Mouse (Mus musculus) forebrain, embryonic 13.5 days (tissue): ENCODE data around the gene Gpr155. TPM values are rescaled to one million over a fixed set of nuclear protein-coding genes. Genes with fewer than 3 reads are reported as not detected.
A peak's percentile ranks its signal among the peaks of the same experiment; 100 is the strongest.

Source experiments
- ATAC-seq: fragments of 200-750 bp; cut with Nextera tagmentation; 2 replicates; pipeline ENCODE4 v1.8.0; 2017
- H3K27ac ChIP-seq: fragments of 300-500 bp; sonication (generic); 2 replicates; pipeline ENCODE4 v1.5.1; 2015; ENCODE audit warnings: inconsistent platforms, mild to moderate bottlenecking, moderate library complexity
- H3K27me3 ChIP-seq: fragments of 300-500 bp; sonication (generic); 2 replicates; pipeline ENCODE4 v1.6.1; 2015; ENCODE audit warnings: mild to moderate bottlenecking, inconsistent platforms
- H3K36me3 ChIP-seq: fragments of 300-500 bp; sonication (generic); 2 replicates; pipeline ENCODE4 v1.6.1; 2015; ENCODE audit warnings: mild to moderate bottlenecking, inconsistent platforms; ENCODE audit not compliant: poor library complexity, severe bottlenecking
- H3K4me1 ChIP-seq: fragments of 300-500 bp; sonication (generic); 2 replicates; pipeline ENCODE4 v1.6.1; 2015; ENCODE audit warnings: inconsistent platforms
- H3K4me2 ChIP-seq: fragments of 300-500 bp; sonication (generic); 2 replicates; pipeline ENCODE4 v1.6.1; 2015; ENCODE audit warnings: inconsistent platforms, mild to moderate bottlenecking, moderate library complexity
- H3K4me3 ChIP-seq: fragments of 300-500 bp; sonication (generic); 2 replicates; pipeline ENCODE4 v1.5.1; 2015; ENCODE audit warnings: mild to moderate bottlenecking, inconsistent platforms
- H3K9ac ChIP-seq: fragments of 300-500 bp; sonication (generic); 2 replicates; pipeline ENCODE4 v1.6.1; 2015; ENCODE audit warnings: mild to moderate bottlenecking, inconsistent platforms
- H3K9me3 ChIP-seq: fragments of 300-500 bp; sonication (generic); replicated peaks from 2 replicates; pipeline ENCODE4 v1.6.1; 2016; ENCODE audit warnings: inconsistent platforms
- WGBS: fragments of 180-500 bp; shearing (Covaris S2); methylation state at CpG from one replicate; pipeline ENCODE4 v1.1.7; 2015; 5-methylcytosine and 5-hydroxymethylcytosine counted together
- polyA plus RNA-seq: library from polyadenylated mRNA; unstranded; fragments of >200 nt; fragmentation: Nextera tagmentation; extraction: Ambion mirVana; gene quantifications from 2 replicates; pipeline ENCODE4 v1.2.1, GENCODE M21; 2015

Gene Gpr155
- polyA plus RNA-seq, 1 experiment from 2014 or later = 7.2 TPM

DNA sequence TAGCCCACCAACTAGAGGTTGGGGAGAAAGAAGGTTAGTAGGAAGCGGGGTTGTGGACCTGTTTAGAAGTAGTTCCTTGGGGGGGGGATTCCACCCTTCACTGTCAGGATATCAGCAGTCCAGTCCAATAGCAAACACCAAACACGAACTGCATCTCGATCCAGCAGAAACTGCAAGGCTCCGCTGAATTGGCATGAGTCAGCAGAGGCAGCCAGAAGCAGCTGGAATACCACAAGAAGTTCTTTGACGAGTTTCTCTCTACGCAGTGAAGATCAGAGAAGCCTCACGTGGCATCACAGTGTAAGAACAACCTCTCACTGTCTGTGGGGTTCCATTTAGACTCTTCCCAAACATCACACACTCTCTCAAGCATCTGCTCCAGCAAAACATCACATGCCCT lies 18.6 kb upstream of the Gpr155 start:
- H3K36me3 ChIP-seq = no peaks in the 10 kb centered on the region
- no peak for ATAC-seq
- H3K9ac ChIP-seq = no peak overlapping the region
- no peak overlapping the region for H3K27ac ChIP-seq
- H3K4me3 ChIP-seq = no peak overlapping the region
- no peaks in the 10 kb centered on the region for H3K9me3 ChIP-seq
- no peaks in the 10 kb centered on the region for H3K27me3 ChIP-seq
- H3K4me2 ChIP-seq = no peak overlapping the region
- no peaks in the 10 kb centered on the region for H3K4me1 ChIP-seq
- 88% methylated on average over 7 of the region's 7 CpGs for WGBS

DNA sequence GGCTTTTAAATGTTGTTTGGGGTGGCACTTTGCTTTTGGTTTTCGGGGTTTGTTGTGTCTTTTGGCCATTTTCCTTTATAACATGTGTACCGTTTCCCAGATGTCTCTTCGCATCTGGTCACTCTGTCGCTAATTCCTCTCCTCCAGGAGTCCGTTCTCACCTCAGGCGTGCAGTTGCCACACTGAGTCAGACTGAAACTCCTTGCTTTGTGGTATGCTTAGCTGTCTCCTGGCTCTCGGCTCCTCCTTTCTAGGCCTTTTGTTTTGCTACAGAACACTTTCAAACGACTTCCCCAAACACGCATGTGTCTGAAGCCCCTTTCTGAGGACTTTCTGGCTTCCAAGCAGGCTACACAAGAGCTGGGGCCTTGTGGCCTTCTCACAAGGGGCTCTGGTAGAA lies 18.1 kb upstream of the Gpr155 start:
- no peaks in the 10 kb centered on the region for H3K9me3 ChIP-seq
- no peak overlapping the region for H3K9ac ChIP-seq
- H3K4me2 ChIP-seq = no peak overlapping the region
- no peaks in the 10 kb centered on the region for H3K36me3 ChIP-seq
- no peak overlapping the region for H3K27ac ChIP-seq
- 81% methylated on average over 9 of the region's 9 CpGs for WGBS
- H3K27me3 ChIP-seq = no peaks in the 10 kb centered on the region
- H3K4me1 ChIP-seq = no peaks in the 10 kb centered on the region
- ATAC-seq = no peak
- H3K4me3 ChIP-seq = no peak overlapping the region

DNA sequence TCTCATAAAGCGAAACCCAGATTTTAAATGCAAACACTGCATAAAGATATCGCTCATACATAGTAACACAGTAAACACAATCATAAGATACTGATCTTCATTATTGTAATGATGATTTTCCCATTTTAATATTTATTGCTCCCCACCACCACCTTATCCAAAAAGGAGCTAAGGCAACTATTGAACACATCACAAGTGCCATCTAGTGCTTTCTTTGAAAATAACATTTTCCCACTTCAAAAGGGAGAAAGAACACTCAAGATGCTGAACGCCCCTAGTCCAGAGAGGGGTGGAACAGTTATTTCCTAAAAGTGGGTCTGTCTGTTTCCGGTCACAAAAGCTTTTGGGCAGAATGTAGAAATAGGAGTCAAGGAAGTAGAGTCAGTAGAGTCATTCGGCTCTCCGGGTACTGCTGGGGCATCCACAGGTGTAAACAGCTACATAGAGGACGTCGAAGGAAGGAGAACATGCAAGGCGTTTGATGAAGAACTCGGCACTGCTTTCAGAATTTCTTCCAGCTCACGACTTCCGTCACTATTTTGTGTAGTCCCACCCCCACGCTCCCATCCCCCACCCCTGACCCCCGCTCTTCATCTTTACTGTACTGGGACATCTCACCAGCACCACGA lies 17.1 kb upstream of the Gpr155 start:
- Histone ChIP-seq H3K36me3 (no peaks in the 10 kb centered on the region), H3K27me3 (no peaks in the 10 kb centered on the region), H3K9me3 (no peaks in the 10 kb centered on the region), H3K4me2 (no peak overlapping the region), H3K4me3 (no peak overlapping the region), H3K27ac (no peak overlapping the region), H3K4me1 (no peaks in the 10 kb centered on the region), H3K9ac (no peak overlapping the region)
- 85% methylated on average over 15 of the region's 15 CpGs for whole genome bisulfite sequencing
- no peak for ATAC-seq

DNA sequence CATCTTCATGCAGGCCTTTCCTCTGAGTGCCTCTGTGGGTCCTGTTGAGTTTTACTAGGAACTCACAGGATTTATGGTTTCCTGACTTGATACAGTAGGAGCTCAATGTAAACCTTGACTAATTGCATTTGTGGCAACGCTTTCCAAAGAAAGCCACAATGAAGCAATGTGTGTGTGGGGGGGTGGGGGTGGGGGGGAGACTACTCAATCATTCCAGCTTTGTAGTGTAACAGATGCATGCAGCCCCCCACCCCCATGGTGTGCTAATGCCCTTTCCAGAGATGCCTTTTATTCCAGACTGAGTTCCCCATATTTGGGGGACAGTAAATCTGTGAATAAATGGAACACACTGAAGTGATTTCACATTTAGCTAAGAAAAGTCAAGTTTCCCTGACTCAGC lies 15.3 kb upstream of the Gpr155 start:
- Histone ChIP-seq H3K4me2 (no peak overlapping the region), H3K9ac (no peak overlapping the region), H3K4me3 (no peak overlapping the region), H3K27ac (no peak overlapping the region), H3K9me3 (no peaks in the 10 kb centered on the region), H3K36me3 (no peaks in the 10 kb centered on the region), H3K4me1 (no peaks in the 10 kb centered on the region), H3K27me3 (no peaks in the 10 kb centered on the region)
- 78% methylated on average over 1 of the region's 1 CpGs for WGBS
- ATAC-seq = no peak

DNA sequence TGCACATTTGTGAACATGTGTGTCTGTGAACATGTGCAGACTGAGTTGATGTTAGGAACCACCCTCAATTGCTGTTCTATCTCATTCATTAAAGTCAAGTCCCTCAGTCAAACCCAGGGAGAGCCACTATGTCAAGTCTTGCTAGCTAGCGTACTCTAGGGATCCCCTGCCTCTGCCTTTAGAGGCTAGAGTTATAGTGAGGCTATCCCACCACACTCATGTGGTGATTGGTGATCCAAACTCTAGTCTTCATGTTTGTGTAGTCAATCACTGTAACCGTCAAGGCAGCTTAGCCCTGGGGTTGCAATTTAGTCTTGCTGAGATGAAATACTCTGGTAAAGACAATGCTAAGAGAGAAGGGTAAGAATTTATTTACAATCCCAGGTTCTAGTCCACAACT lies 11.1 kb upstream of the Gpr155 start:
- Histone ChIP-seq H3K27me3 (no peaks in the 10 kb centered on the region), H3K4me3 (no peak overlapping the region), H3K4me1 (no peaks in the 10 kb centered on the region), H3K36me3 (no peaks in the 10 kb centered on the region), H3K9ac (no peak overlapping the region), H3K27ac (no peak overlapping the region), H3K4me2 (no peak overlapping the region), H3K9me3 (no peaks in the 10 kb centered on the region)
- no peak for ATAC-seq
- 93% methylated on average over 2 of the region's 2 CpGs for WGBS

DNA sequence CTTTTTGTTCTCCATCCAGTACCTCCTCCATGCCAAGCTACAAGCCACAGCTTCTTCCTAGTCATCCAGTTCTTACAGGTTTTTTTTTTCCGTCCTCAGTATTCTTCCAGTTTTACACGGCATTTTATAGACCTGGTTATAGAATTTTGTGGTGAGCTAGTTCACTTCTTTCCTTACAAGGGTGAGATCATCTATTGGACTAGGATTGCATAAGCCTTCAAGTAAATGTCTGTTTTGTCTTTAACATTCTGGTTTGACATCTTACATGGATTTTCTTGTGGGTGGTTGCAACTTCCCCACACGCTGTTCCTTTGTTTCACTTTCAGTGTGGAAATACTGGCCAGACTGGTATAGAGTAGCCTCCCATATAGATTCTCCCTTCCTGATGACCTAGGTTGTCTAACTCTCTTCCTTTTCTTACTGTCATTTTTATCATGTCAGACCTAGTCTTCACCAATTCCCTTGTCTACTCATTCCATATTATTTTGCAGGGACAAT lies 10.5 kb upstream of the Gpr155 start:
- no peak for ATAC-seq
- H3K4me1 ChIP-seq = no peaks in the 10 kb centered on the region
- no peak overlapping the region for H3K27ac ChIP-seq
- H3K4me2 ChIP-seq = no peak overlapping the region
- H3K27me3 ChIP-seq = no peaks in the 10 kb centered on the region
- no peak overlapping the region for H3K9ac ChIP-seq
- no peaks in the 10 kb centered on the region for H3K9me3 ChIP-seq
- 91% methylated on average over 3 of the region's 3 CpGs for WGBS
- H3K36me3 ChIP-seq = no peaks in the 10 kb centered on the region
- no peak overlapping the region for H3K4me3 ChIP-seq

- 83% methylated on average over 8 of the region's 8 CpGs for WGBS
- Histone ChIP-seq H3K4me1 (no peaks in the 10 kb centered on the region), H3K36me3 (no peaks in the 10 kb centered on the region), H3K4me2 (no peak overlapping the region), H3K4me3 (no peak overlapping the region), H3K9me3 (no peaks in the 10 kb centered on the region), H3K27ac (no peak overlapping the region), H3K9ac (no peak overlapping the region), H3K27me3 (no peaks in the 10 kb centered on the region)
- no peak for ATAC-seq
These were observed 9.1 kb upstream of the Gpr155 start for GRCm38 (mm10) chr2:73395516-73395915.

DNA sequence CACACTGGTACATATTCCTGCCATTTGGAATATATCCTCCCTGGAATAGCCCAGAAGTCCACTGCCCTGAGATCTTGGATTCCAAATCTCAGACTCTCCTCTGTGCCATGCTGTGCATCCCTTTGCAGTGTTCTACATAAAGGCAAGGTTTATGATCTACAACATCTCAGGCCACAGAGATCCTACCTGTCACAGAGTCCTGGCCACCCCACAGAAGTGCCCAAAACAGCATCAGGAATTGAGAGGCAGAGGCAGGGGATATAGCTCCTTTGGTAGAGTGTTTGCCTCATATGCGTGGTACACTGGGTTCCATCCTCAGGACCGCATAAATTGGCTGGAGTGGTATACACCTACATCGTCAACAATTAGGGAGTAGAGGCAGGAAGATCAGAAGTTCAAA lies 8.1 kb upstream of the Gpr155 start:
- ATAC-seq = no peak
- H3K9me3 ChIP-seq = no peaks in the 10 kb centered on the region
- no peak overlapping the region for H3K9ac ChIP-seq
- 95% methylated on average over 3 of the region's 3 CpGs for WGBS
- H3K27ac ChIP-seq = no peak overlapping the region
- no peak overlapping the region for H3K4me3 ChIP-seq
- no peak overlapping the region for H3K4me2 ChIP-seq
- H3K36me3 ChIP-seq = no peaks in the 10 kb centered on the region
- no peaks in the 10 kb centered on the region for H3K27me3 ChIP-seq
- H3K4me1 ChIP-seq = no peaks in the 10 kb centered on the region

DNA sequence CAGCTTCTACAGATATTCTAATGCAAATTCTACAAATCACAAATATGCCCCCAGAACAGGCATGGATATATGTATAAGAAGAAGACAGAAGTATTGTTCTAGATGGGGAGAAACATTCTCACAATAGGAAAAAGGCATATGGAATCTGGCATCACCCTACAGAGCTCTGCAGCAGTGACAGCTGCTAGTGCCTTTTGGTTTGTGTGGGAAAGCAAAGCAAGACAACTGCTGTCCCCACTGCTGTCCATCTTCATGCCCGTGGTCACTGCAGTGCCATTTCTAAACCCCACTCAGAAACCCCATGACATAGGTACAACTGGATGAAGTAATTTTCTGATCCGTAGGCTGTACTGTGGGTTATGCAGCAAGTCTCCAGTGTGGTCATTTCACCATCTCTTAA lies 6.4 kb upstream of the Gpr155 start:
- Histone ChIP-seq H3K27me3 (no peaks in the 10 kb centered on the region), H3K4me1 (no peaks in the 10 kb centered on the region), H3K36me3 (no peaks in the 10 kb centered on the region), H3K4me2 (no peak overlapping the region), H3K9ac (no peak overlapping the region), H3K27ac (no peak overlapping the region), H3K4me3 (no peak overlapping the region), H3K9me3 (no peaks in the 10 kb centered on the region)
- no peak for ATAC-seq
- WGBS = 89% methylated on average over 2 of the region's 2 CpGs

DNA sequence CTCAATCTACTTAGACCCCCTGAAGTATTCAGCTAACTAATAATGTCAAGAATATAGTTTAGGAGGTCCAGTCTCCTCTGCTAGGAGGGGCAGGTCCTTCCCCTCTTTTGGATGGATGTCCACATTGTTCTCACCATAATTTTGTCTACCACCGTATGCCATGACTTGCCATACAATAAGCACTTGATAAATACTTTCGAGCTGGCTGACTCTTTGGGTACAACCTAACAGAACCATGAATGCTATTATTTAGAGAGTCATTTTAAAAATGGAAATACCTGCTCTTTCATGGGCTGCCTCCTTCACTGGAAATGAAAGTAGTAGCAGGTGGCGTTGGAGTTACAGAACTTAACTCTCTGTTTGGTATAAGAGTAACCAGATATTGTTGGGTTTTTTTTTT lies 3.6 kb upstream of the Gpr155 start:
- Histone ChIP-seq H3K36me3 (no peaks in the 10 kb centered on the region), H3K4me1 (peaks cover 6% of the 10 kb centered on the region; the same call in 1 of the 2 replicates), H3K4me2 (no peak overlapping the region), H3K4me3 (no peak overlapping the region), H3K9me3 (no peaks in the 10 kb centered on the region), H3K27me3 (no peaks in the 10 kb centered on the region), H3K27ac (no peak overlapping the region), H3K9ac (no peak overlapping the region)
- 90% methylated on average over 3 of the region's 3 CpGs for WGBS
- ATAC-seq = no peak

- ATAC-seq = no peak
- Histone ChIP-seq H3K36me3 (no peaks in the 10 kb centered on the region), H3K4me1 (peaks cover 6% of the 10 kb centered on the region; the same call in 1 of the 2 replicates), H3K9ac (no peak overlapping the region), H3K27ac (no peak overlapping the region), H3K4me3 (no peak overlapping the region), H3K4me2 (no peak overlapping the region), H3K9me3 (no peaks in the 10 kb centered on the region), H3K27me3 (peaks cover 7% of the 10 kb centered on the region; the same call in 1 of the 2 replicates)
- 91% methylated on average over 1 of the region's 1 CpGs for WGBS
These were observed 1.4 kb upstream of the Gpr155 start for GRCm38 (mm10) chr2:73387806-73388205.

GRCm38 (mm10) chr2:73385641-73386355 lies 574 bp downstream of the Gpr155 start:
- WGBS = under 1% methylated on average over 29 of the region's 29 CpGs
- Histone ChIP-seq H3K4me3 (peak overlapping the region; percentile 68), H3K4me1 (peaks cover 6% of the 10 kb centered on the region; the same call in 1 of the 2 replicates), H3K27me3 (peaks cover 7% of the 10 kb centered on the region; the same call in 1 of the 2 replicates), H3K4me2 (peak overlapping the region; percentile 91), H3K9ac (peak overlapping the region; percentile 76), H3K9me3 (no peaks in the 10 kb centered on the region), H3K27ac (peak overlapping the region; percentile 1; the same call in 1 of the 2 replicates), H3K36me3 (no peaks in the 10 kb centered on the region)
- no peak for ATAC-seq
